Mouse (Mus musculus) cerebellum, adult 11 months (tissue): ENCODE measurements around the gene Olfr412.

Experiments used
- DNase-seq: peaks from one replicate; pipeline ENCODE4 v3.0.0; 2022

Olfr412 gene

DNA sequence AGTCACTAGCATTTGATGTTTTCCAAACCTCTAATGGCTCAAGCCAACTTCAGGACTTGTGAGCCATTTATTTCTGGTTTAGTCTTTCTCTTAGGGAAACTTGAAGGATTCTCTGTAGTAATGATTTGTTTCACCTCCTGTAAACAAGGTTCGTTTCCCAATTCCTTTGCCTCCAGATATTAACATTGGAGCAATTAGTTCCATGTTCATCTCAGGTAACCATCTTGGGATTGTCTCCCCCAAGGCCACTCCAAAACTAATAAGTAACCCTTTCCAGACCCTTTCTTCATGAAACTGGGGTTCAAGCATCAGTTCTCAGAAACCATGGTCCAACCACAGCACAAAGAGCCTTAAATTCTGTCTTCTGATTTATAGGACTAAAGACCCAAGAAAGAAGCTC, at the start of gene Olfr412:
Gene Olfr412, plus strand, starts transcription at position 301 of the 400 bp plus-strand sequence.
- DNase-seq: no peak

DNA sequence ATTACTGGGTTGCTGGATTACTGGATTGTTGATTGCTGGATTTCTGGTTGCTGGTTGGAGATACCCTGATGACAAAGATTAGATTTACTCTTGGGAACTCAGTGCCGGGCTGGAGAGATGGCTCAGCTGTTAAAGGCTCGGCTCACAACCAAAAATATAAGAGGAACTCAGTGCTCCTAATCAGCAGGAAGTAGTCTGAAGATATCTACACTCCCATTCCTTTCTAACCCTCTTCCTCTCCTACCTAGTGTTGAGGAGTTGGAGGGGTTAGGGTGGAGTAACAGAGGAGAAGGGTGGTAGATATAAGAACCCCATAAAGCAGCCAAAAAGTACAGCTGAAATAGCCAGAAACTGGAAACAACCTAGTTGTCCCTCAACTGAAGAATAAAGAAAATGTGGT, 35.8 kb upstream of the Olfr412 start:
- DNase-seq: no peak

GRCm38 (mm10) chr11:74328781-74329180, 33.1 kb upstream of the Olfr412 start:
- no peak for DNase-seq

GRCm38 (mm10) chr11:74337931-74338330, 23.9 kb upstream of the Olfr412 start, which contains the start of gene Olfr410:
TSS of gene Olfr410 (minus strand) at chr11:74338031.
- no peak for DNase-seq

DNA sequence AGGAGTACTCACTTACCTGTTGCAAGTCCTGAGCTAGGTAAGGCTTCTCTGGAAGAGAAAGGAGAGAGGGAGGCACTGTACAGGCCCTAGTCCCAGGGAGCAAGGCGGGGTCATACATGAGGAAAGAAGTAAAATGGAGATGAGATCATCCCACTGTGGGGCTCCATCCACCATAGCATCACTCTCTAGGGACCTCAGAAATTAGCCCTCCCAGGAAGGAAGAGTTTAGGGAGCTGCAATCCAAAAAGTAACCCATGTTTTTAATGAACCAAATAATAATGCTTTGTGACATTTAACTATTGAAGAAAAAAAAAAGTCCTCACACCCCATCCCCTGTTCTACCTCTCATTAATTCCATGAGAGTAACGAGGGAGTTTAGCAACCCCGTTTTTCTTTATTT, 9.3 kb upstream of the Olfr412 start, which contains the start of gene Olfr411:
Gene Olfr411, minus strand, starts transcription at position 101 of the 400 bp plus-strand sequence.
- DNase-seq: no peak

DNA sequence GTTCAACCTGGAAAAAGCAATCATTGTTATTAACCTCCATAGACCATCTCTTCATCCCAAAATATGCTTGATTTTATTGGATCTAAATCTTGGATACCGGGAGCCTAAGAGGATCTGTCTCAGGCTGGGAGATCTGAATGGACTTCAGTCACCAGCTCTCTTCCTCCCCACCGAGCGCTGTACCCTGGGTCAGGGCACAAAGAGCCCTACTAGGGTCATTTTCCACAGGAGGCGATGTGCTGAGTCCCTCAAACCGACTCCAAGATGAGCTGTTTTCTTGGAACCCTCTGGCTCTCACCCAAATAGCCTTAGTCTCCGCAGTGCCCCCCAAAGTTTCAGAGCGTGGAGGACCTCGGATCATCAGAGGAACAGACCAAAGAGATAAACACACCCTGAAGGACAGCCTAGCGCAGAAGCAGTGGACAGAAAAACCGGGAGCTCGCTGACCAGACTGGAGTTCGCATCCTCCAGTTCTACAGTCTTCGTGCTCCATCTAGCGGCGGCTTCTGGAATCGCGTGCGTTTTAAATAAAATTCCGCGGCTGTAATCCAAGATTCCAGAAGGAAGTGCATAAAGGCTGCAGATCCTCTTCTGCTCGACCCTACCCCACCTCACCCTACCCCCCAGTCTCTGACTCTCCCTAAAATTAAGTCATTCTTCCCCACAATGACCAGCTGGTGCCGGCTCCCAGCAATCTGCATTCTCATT, 9.7 kb downstream of the Olfr412 start:
- peak; percentile 58 for DNase-seq

GRCm38 (mm10) chr11:74376847-74377246, 15.0 kb downstream of the Olfr412 start:
- DNase-seq: peak; percentile 28

DNA sequence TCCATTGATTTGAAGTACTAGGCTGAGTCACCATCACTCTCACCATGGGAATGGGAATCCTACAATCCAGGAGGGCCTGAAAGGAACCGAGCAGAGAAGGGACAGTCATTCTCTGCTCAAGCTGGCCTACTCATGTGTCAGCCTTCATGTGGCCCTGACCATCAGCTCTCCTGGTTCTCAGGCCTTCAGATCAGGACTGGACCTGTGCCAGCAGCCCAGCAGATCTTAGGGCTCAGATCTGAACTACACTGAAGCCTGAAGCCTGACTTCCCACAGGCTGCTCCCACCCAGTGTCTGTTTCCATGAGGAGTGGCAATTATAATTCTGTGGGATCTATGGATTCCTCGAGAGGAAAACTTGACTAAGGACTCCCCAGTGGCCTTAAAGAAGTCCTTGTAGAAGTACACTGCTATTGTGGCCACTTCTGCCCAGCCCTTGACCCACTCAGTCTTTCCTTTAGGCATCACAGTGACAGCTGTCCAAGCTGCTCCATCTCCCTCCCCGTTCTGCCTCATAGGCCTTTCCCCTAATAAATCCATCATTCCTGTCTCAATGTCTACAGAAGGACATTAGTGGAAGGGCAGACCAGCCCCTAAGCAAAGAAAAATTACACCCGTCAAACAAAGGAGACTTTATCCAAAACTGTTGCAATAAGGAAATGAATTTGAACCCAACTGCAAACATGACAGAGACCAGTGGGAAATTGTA, 17.5 kb downstream of the Olfr412 start:
- no peak for DNase-seq

GRCm38 (mm10) chr11:74385674-74386073, 23.8 kb downstream of the Olfr412 start:
- no peak for DNase-seq

- DNase-seq: no peak
These were observed 25.3 kb downstream of the Olfr412 start for GRCm38 (mm10) chr11:74387203-74387602.

- DNase-seq: no peak
These were observed 30.0 kb downstream of the Olfr412 start for GRCm38 (mm10) chr11:74391899-74392298.

DNA sequence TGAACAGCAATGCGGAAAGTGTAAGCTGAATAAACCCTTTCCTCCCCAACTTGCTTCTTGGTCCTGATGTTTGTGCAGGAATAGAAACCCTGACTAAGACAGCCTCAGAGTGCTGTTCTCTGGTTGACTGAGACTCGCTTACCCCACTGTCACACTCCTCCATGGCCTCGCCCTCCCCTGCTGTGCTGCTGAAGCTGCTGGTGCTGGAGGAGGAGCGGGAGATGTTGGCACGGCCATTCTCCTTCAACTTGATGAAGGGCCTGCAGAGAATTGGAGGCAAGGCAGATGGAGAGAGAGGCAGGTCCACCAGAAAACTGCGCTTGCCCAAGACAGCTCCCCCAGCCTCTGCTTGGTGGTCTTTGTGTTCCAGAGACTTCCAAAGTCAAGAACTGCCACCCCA, 31.0 kb downstream of the Olfr412 start:
- DNase-seq: no peak

DNA sequence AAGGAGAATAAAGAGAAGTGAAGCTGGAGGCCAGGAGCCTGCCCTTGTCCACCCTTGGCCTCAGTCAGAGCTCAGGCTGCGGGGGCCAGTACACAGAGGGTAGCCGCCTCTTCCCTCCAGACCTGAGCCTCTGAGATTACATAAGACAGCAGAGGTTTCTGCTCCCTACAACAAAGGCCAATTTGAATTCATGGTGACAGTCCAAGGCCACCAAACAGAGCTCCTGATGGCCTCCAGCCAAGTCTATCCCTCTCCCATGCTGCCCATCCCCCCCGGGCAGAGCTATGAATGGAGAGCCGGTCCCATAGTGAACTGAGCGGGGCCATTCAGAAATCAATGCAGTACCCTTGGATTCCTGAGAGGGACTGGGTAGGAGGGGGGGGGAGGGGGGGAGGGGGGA, 31.6 kb downstream of the Olfr412 start:
- no peak for DNase-seq

DNA sequence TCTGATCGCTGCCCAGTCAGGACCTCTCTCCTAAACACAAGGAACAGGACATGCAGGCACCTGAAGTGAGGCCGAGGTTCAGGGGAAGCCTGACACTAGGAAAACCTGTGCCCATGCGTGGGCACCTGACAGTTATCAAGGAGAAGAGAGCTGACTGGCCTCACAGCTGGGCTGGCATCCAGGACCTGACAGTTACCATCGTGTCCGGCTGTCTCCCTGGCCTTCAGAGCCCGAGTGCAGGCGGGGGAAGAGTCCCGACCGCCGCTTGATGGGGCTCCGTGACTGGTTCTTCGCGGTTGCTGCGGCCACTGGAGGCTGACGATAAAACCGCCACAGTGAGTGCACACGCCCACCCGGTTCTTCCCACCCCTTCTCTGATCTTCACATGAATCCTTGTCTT, 33.7 kb downstream of the Olfr412 start:
- no peak for DNase-seq

GRCm38 (mm10) chr11:74402126-74402525, 40.3 kb downstream of the Olfr412 start:
- no peak for DNase-seq

DNA sequence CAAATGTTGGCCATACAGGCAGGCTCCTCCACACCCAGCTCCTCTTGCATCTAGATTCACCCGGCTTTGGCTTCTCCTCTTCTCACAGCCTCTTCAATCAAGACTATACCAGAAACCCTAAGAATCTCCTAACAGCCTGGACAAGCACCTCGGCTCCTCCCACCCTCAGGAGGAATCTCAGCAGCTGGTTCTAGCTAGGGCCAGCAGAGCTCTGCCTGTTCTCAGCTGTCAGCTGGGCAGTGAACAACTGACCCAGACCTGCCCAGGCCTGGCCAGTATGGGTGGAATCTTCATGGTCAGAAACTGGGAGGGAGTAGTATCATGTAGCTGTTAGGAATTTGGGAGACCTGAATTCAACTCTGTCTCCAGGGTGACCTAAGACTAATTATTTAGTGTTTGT, 42.3 kb downstream of the Olfr412 start:
- DNase-seq: no peak

GRCm38 (mm10) chr11:74405201-74405600, 43.3 kb downstream of the Olfr412 start:
- no peak for DNase-seq

DNA sequence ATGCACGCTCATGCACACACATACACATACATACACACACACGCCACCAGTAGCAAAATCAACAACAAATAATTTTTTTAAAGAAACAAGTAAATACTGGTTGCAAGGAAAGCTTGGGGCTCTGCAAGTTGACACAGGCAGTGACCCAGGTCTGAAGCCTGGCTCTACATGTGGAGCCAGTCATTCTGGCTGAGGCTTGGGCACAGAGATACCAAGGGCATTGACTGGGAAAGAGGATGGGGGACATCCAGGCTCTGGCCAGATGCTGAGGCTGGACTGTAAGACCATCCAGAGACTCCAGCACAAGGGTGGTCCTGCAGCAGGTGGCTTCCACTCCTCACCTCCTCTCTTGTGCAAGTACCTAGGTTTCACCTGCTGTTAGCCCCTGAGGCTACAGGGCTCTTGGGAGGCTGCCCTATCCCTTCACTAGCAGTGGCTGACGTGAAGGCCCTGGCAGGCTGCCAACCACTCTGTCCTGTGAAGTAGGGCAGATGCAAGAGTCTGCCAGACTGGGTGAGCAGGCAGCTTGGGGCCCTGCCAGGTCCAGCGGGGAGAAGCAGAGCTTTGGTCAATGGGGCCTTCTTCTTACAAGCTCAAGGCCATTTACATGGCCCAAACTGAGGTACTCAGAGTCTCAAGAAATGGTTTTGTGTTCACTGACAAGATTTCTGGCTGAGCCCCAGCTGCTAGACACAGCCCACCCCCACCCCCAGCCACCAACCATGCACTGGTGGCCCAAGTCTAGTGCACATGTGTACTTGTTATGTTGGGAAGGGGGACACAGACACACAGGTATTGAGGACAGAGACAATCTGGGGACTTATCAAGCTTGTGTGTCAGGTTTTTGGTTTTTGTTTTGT, 46.9 kb downstream of the Olfr412 start:
- peak; percentile 78 for DNase-seq

GRCm38 (mm10) chr11:74409447-74409754, 47.5 kb downstream of the Olfr412 start:
- DNase-seq: no peak

DNA sequence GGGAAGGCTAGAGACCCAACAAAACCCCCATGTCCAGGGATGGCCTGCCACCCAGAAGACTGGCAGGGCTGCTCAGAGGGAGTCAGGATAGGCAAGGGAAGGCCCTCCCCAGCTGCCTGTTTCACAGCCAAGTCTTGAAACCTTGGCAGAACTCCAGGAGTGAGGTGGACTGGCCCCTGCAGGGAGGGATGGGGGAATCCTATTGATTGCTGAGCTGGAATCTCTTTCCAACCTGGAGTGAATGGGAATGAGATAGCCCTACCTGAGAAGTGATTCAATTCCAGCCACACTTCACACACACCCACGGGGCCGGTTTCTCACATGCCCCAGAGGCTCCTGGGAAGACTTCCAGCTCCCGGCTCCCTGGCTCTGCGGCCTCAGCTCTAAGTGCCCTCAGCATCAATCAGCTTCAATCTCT, 47.9 kb downstream of the Olfr412 start:
- DNase-seq: peak; percentile 26

DNA sequence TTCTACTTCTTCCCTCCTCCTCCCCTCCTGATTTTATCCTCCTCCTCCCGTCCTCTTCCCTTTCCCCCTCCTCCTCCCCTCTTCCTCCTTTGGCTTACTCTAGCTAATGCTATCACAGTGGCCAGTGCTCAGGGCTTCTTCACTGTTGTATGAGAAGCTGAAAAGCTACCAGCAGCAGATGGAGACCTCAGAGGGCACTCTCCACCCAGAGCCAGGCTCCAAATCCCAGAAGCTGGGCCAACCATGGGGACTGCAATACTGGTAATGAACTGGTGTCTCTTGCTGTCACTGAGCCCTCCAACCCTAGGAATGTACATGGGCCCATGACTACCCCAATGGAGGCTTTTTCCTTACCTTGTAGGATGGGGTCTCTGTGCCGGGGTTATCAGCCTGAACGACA, 50.1 kb downstream of the Olfr412 start:
- no peak for DNase-seq

GRCm38 (mm10) chr11:74412462-74412861, 50.6 kb downstream of the Olfr412 start:
- DNase-seq: no peak

DNA sequence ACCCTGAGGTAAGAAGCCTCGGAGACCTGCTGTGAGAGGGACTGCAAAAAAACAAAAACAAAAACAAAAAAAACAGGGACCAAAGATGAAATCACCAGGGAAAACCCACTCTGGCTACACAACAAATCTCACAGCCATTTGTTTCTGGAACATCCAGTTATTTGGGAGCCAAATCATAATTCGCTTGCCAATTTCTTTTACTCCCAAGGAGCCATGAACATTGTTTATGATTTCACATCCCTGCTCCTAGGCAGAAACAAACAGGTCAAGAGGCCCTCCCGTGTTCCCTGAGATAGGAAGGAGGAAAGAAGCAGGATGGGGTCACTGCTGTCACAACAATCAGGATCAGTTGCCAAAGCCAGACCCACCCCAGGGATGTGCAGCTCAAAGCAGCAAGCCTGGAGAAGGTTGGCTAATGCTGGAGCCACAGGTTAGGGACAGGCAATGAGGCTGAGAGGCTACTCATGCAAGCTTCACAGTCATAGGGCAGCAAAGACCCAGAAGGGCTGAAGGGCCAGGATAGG, 51.6 kb downstream of the Olfr412 start:
- no peak for DNase-seq
